Mouse (Mus musculus): ENCODE measurements around the gene Creb5. TPM values are rescaled to one million over a fixed set of nuclear protein-coding genes. Genes with fewer than 3 reads are reported as not detected.

Creb5 gene
- total RNA-seq, 2 experiments from 2014 or later, result 2.9 to 4.7 TPM

GRCm38 (mm10) chr6:53289659-53290058, 2.6 kb downstream of the Creb5 start:
- Histone ChIP-seq H3K4me3 (no peak overlapping the region), H3K27ac (no peak overlapping the region)
- TF ChIP-seq CTCF (IDR thresholded peaks at IDR 0.05), result no peak
- intact Hi-C loops (cut with DNase I), result loop anchor here (5.0 kb wide), 1 partner anchor 283 kb away; no protein-coding TSS in a partner anchor
- DNase-seq (ENCODE audit: extremely low spot score in 1 of 2, low spot score in 2 of 2), result no peak

- no peak for DNase-seq (ENCODE audit: extremely low spot score in 1 of 2, low spot score in 2 of 2)
- no peak overlapping the region for H3K27ac ChIP-seq
- TF ChIP-seq CTCF (IDR thresholded peaks at IDR 0.05), result peak; percentile 15; the same call in 1 of the 2 replicates
Measured at GRCm38 (mm10) chr6:53290215-53290990, 3.3 kb downstream of the Creb5 start.

GRCm38 (mm10) chr6:53292931-53293330, 5.9 kb downstream of the Creb5 start:
- intact Hi-C loops (cut with DNase I), result loop anchor here (5.0 kb wide), 1 partner anchor 279 kb away; no protein-coding TSS in a partner anchor
- Histone ChIP-seq H3K4me3 (no peak overlapping the region), H3K27ac (no peak overlapping the region)
- DNase-seq (ENCODE audit: extremely low spot score in 1 of 2, low spot score in 2 of 2), result no peak
- TF ChIP-seq CTCF (IDR thresholded peaks at IDR 0.05), result no peak

More at GRCm38 (mm10) chr6:53290215-53290990, 3.3 kb downstream of the Creb5 start:
- no peak overlapping the region for H3K4me3 ChIP-seq
- intact Hi-C loops (cut with DNase I), result loop anchor here (5.0 kb wide), 1 partner anchor 282 kb away; no protein-coding TSS in a partner anchor

- no peak for TF ChIP-seq CTCF (IDR thresholded peaks at IDR 0.05)
- no peak overlapping the region for H3K4me3 ChIP-seq
- H3K27ac ChIP-seq, result no peak overlapping the region
Measured at GRCm38 (mm10) chr6:53297851-53298250, 10.8 kb downstream of the Creb5 start.

GRCm38 (mm10) chr6:53304201-53304600, 17.1 kb downstream of the Creb5 start:
- H3K27ac ChIP-seq, result no peak overlapping the region
- no peak for DNase-seq (ENCODE audit: extremely low spot score in 1 of 2, low spot score in 2 of 2)
- intact Hi-C loops (cut with DNase I), result no loop called here
- H3K4me3 ChIP-seq, result no peak overlapping the region
- TF ChIP-seq CTCF (IDR thresholded peaks at IDR 0.05), result no peak

More at GRCm38 (mm10) chr6:53297851-53298250, 10.8 kb downstream of the Creb5 start:
- no peak for DNase-seq (ENCODE audit: extremely low spot score in 1 of 2, low spot score in 2 of 2)
- intact Hi-C loops (cut with DNase I), result no loop called here

GRCm38 (mm10) chr6:53306156-53306555, 19.1 kb downstream of the Creb5 start:
- no peak for TF ChIP-seq CTCF (IDR thresholded peaks at IDR 0.05)
- intact Hi-C loops (cut with DNase I), result no loop called here
- no peak for DNase-seq (ENCODE audit: extremely low spot score in 1 of 2, low spot score in 2 of 2)
- H3K27ac ChIP-seq, result no peak overlapping the region
- no peak overlapping the region for H3K4me3 ChIP-seq

GRCm38 (mm10) chr6:53306710-53307109, 19.6 kb downstream of the Creb5 start:
- intact Hi-C loops (cut with DNase I), result no loop called here
- Histone ChIP-seq H3K4me3 (no peak overlapping the region), H3K27ac (no peak overlapping the region)
- TF ChIP-seq CTCF (IDR thresholded peaks at IDR 0.05), result no peak
- no peak for DNase-seq (ENCODE audit: extremely low spot score in 1 of 2, low spot score in 2 of 2)

- intact Hi-C loops (cut with DNase I), result no loop called here
- Histone ChIP-seq H3K4me3 (no peak overlapping the region), H3K27ac (no peak overlapping the region)
- TF ChIP-seq CTCF (IDR thresholded peaks at IDR 0.05), result no peak
- no peak for DNase-seq (ENCODE audit: extremely low spot score in 1 of 2, low spot score in 2 of 2)
Measured at GRCm38 (mm10) chr6:53308684-53309083, 21.6 kb downstream of the Creb5 start.

GRCm38 (mm10) chr6:53313604-53314003, 26.5 kb downstream of the Creb5 start:
- no peak overlapping the region for H3K4me3 ChIP-seq
- no peak for DNase-seq (ENCODE audit: extremely low spot score in 1 of 2, low spot score in 2 of 2)
- H3K27ac ChIP-seq, result no peak overlapping the region
- TF ChIP-seq CTCF (IDR thresholded peaks at IDR 0.05), result no peak
- intact Hi-C loops (cut with DNase I), result no loop called here

- TF ChIP-seq CTCF (IDR thresholded peaks at IDR 0.05), result no peak
- Histone ChIP-seq H3K27ac (no peak overlapping the region), H3K4me3 (no peak overlapping the region)
- no peak for DNase-seq (ENCODE audit: extremely low spot score in 1 of 2, low spot score in 2 of 2)
- intact Hi-C loops (cut with DNase I), result no loop called here
Measured at GRCm38 (mm10) chr6:53314126-53314525, 27.1 kb downstream of the Creb5 start.

GRCm38 (mm10) chr6:53319543-53320325, 32.7 kb downstream of the Creb5 start:
- Histone ChIP-seq H3K27ac (no peak overlapping the region), H3K4me3 (no peak overlapping the region)
- intact Hi-C loops (cut with DNase I), result no loop called here
- peak in 1 of 2 experiments; percentile 12 for DNase-seq (ENCODE audit: extremely low spot score in 1 of 2, low spot score in 2 of 2)
- peak; percentile 19 for TF ChIP-seq CTCF (IDR thresholded peaks at IDR 0.05)

GRCm38 (mm10) chr6:53337398-53337797, 50.3 kb downstream of the Creb5 start:
- Histone ChIP-seq H3K4me3 (no peak overlapping the region), H3K27ac (no peak overlapping the region)
- DNase-seq (ENCODE audit: extremely low spot score in 1 of 2, low spot score in 2 of 2), result no peak
- intact Hi-C loops (cut with DNase I), result no loop called here
- TF ChIP-seq CTCF (IDR thresholded peaks at IDR 0.05), result no peak

All from left cerebral cortex, adult 2 months (tissue).